Mouse (Mus musculus) gastrocnemius, postnatal 36 days (tissue): ENCODE results near the gene Wdr81. TPM values are rescaled to one million over a fixed set of nuclear protein-coding genes. Genes with fewer than 3 reads are reported as not detected.

Source experiments
- DNase-seq, 2 experiments: peaks; one replicate each; pipeline ENCODE4 v3.0.0; 2022
- intact Hi-C: fragments of 180-260 bp; cut with DNase I; formaldehyde crosslinking; loops from one replicate; pipeline ENCODE4 v1.15.1; 2025
- total RNA-seq, 2 experiments: library from RNA; stranded (reverse); gene quantifications; 2 replicates each; pipeline ENCODE4 v1.2.3; 2021

Wdr81 gene
- total RNA-seq, 2 experiments from 2014 or later, result 4.1 to 5.4 TPM

GRCm38 (mm10) chr11:75439951-75440350 lies 14.6 kb downstream of the Wdr81 start:
- intact Hi-C loops, result no loop called here
- no peak for DNase-seq

GRCm38 (mm10) chr11:75439363-75439762 lies 15.2 kb downstream of the Wdr81 start, which contains the start of gene Serpinf2:
TSS of gene Serpinf2 (minus strand) at chr11:75439591.
- intact Hi-C loops, result no loop called here
- no peak for DNase-seq

- no peak for DNase-seq
- intact Hi-C loops, result no loop called here
Observed at GRCm38 (mm10) chr11:75438804-75439203, 15.7 kb downstream of the Wdr81 start.

GRCm38 (mm10) chr11:75438194-75438593 lies 16.3 kb downstream of the Wdr81 start:
- intact Hi-C loops, result no loop called here
- no peak for DNase-seq

- intact Hi-C loops, result no loop called here
- no peak for DNase-seq
Observed at GRCm38 (mm10) chr11:75434138-75434537, 20.4 kb downstream of the Wdr81 start.

GRCm38 (mm10) chr11:75431307-75431706 lies 23.2 kb downstream of the Wdr81 start:
- peak; percentile 62 to 74 for DNase-seq
- intact Hi-C loops, result no loop called here

GRCm38 (mm10) chr11:75429019-75429705 lies 25.4 kb downstream of the Wdr81 start:
- DNase-seq, result no peak
- intact Hi-C loops, result no loop called here

GRCm38 (mm10) chr11:75424459-75424858 lies 30.1 kb downstream of the Wdr81 start:
- no peak for DNase-seq
- intact Hi-C loops, result no loop called here

- intact Hi-C loops, result no loop called here
- no peak for DNase-seq
Observed at GRCm38 (mm10) chr11:75424033-75424432, 30.5 kb downstream of the Wdr81 start.

- intact Hi-C loops, result no loop called here
- no peak for DNase-seq
Observed at GRCm38 (mm10) chr11:75423091-75423490, 31.4 kb downstream of the Wdr81 start.

- DNase-seq, result no peak
- intact Hi-C loops, result no loop called here
Observed at GRCm38 (mm10) chr11:75422013-75422792, 32.3 kb downstream of the Wdr81 start, which contains the start of gene Serpinf1. TSS of gene Serpinf1 (minus strand) at chr11:75422701.

- intact Hi-C loops, result no loop called here
- DNase-seq, result peak; percentile 35 to 49
Observed at GRCm38 (mm10) chr11:75421375-75422012, 33.0 kb downstream of the Wdr81 start.

- intact Hi-C loops, result no loop called here
- DNase-seq, result no peak
Observed at GRCm38 (mm10) chr11:75420810-75421374, 33.6 kb downstream of the Wdr81 start.

- intact Hi-C loops, result no loop called here
- DNase-seq, result no peak
Observed at GRCm38 (mm10) chr11:75420037-75420436, 34.5 kb downstream of the Wdr81 start.

- DNase-seq, result no peak
- intact Hi-C loops, result no loop called here
Observed at GRCm38 (mm10) chr11:75415994-75416393, 38.5 kb downstream of the Wdr81 start.

GRCm38 (mm10) chr11:75415096-75415495 lies 39.4 kb downstream of the Wdr81 start:
- no peak for DNase-seq
- intact Hi-C loops, result no loop called here

GRCm38 (mm10) chr11:75410591-75410990 lies 43.9 kb downstream of the Wdr81 start:
- intact Hi-C loops, result no loop called here
- DNase-seq, result no peak

GRCm38 (mm10) chr11:75409679-75410575 lies 44.6 kb downstream of the Wdr81 start:
- intact Hi-C loops, result no loop called here

GRCm38 (mm10) chr11:75406865-75407264 lies 47.7 kb downstream of the Wdr81 start:
- intact Hi-C loops, result no loop called here

More at GRCm38 (mm10) chr11:75409679-75410575, 44.6 kb downstream of the Wdr81 start:
- no peak for DNase-seq

GRCm38 (mm10) chr11:75406104-75406503 lies 48.4 kb downstream of the Wdr81 start:
- DNase-seq, result no peak
- intact Hi-C loops, result no loop called here

More at GRCm38 (mm10) chr11:75406865-75407264, 47.7 kb downstream of the Wdr81 start:
- DNase-seq, result peak in 1 of 2 experiments; percentile 34
